Mouse (Mus musculus) c-Kit-positive CD71-negative TER-119-negative erythroid progenitor cells, embryonic 14.5 days (primary cell): ENCODE data around the gene Kdm2a.

Experiments used
- DNase-seq: peaks from one replicate; pipeline ENCODE4 v3.0.0-alpha.2; 2013; ENCODE audit warnings: low read depth

The Kdm2a gene

DNA sequence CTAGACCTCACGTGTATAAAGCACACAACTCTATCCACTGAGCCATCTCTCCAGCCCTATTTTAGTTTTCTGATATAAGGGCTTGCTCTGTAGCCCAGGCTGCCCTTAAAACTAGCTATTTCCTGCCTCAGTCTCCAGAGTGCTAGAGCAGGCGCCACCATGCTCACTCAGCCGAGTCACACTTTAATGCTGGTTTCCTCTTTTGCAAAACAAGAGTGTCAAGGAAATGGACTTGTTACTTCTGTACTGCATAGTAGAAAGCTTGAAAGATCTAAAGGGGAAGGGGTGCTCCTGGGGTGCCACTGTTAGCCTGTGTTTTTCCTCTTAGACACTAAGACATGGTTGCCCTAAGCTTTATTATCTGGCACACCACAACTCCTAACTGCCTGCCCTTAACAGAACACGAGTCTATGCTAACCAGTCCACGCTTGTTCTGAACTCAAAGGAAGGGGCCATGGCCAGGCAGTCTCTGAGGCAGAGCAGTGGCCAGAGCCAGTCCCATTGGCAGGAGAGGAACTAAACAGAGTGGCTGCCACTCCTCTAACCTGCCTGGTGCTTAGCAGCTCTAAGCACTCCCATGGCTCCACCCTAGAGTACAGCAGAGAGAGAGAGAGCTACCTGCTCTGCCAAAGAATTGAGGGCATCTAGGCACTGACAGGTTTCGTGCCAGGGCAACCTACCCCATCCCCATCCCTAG is 98.4 kb downstream of the Kdm2a start:
- DNase-seq = no peak

DNA sequence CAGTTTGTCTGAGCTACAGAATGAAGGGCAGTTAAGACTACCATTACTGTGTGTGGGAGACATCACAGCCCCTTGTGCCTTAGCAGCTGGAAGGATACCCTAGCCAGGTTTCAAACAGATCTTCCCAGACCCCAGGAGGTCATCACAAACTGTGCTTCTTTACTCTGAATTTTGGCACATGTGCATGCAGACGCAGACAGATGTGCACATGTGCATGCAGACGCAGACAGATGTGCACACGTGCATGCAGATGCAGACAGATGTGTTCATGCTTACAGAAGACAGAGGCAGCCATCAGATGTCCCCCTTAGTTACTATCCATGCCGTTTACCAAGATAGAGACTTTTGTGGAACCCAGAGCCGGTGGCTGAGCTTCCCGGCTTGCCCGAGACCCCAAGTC is 99.0 kb downstream of the Kdm2a start:
- no peak for DNase-seq

DNA sequence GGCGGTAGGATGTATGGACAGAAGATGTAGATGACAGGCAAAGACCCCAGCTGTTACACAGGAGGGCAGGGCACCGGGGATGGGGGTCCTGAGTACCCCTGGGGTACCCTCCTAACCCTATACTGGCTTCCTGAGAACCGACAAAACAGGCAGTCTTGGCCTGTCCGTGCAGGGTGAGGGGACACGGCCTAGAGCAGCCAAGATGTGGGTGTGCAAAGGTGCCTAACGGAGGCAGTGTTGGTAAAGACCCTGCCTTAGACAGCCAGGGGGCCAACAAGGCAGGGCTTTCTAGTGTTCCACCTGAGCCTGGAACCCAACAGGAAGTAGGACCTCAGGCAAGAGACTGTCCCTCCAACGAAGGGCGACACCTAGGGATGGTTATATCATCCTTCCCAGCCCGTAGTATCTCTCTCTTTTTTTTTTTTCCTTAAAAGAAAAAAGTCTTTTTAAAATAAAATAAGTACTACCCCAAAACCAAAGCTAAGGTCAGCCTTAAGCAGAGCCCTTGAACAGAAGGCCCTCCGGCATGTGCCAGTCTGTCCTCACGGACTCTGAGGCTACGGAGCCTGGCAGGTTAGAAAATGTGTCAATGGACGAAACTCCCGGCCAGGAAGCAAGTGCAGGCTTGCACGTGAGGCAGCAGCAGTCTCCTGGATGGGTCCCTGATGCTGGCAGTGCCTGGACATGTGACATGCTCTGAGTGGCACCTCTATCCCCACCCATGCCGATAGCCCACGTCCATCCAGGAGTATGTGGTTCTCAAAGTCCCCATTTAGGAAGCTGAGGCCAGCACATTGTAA is 99.6 kb downstream of the Kdm2a start:
- no peak for DNase-seq

DNA sequence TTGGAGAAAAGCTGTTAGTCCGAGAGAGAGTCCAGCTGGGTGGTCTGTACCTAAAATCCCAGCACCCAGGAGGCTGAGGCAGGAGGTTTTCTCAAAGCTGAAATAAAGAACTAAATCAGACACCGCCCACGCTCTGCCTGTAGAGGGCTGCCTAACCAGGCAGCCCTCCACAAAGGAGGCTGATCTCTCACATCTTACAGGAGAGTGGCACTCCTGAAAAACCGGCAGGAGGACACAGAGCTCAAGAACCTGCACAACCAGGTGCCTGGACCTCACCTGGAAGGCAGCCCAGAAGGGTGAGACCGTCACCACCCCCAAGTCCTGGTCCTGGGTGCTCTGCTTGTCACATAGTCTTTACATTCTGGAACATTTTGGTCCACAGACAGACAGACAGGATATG is 100.2 kb downstream of the Kdm2a start:
- no peak for DNase-seq

DNA sequence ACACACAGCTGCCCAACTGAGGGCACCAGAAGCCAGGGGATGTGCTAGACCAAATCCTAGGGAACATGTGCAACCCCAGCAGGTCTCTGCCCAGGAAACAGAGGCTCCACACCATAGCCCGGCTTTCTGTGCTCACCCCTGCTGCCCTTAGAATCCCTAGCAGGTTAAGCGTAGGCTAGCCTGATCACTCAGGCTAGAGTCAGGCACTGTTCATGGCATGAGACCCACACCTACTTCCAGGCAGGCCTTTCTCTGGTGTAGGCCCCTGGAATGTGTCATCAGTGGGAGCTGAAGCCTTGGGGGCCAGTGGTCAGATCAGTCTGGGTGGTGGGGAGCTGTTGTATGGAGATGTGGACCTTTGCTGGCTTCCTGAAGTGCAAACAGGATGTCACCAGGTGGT is 101.5 kb downstream of the Kdm2a start:
- no peak for DNase-seq

DNA sequence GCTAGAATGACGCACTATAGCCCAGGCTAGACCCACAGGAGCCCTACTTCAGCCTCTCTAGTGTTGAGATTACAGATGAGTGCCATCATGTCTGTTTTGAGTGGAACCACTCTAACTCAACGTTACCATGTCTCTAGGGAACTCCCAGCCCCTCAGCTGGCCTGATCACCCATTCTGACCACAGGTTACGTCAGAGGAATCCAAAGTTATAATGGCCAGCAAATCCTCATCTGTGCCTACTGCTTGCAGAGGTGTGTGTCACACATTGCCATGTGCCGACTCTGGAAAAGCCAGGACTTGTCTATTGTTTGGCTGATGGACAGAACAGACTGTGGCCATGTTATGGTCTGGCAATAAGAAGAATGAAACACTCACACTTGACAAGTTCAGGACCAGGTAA is 102.7 kb downstream of the Kdm2a start:
- DNase-seq = no peak

DNA sequence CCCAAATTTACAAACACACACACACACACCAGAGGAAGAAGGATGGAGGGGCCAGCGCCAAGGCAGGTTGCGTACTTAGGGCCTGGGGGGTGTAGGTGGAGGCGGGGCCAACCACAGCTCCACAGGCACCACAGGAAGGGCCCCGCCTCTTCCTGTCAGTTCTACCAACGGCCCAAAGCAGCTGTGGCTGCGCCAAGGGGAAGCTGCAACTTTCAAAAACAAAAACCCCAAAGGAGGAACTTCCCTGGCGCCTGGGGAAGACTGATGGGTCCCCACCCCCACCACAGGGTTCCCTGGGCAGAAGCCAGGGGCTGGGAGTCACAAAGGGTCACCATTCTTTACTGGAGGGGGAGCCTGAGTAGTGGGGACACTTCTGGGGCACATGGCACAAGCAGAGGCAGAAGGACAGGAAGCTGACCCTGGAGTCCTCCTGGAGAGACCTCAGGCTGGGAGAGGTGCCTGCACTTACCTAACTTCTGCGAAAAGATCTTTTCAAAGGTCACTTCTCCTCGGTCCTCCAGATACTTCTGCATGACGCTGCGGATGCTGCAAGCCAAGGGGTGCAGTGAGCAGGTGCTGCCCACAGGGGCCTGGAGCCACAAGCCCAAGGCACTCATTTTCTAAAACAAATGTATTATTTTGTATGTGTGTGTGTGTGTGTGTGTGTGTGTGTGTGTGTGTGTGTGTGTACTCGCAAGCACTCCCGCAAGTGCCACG is 103.5 kb downstream of the Kdm2a start:
- DNase-seq = peak; percentile 74

DNA sequence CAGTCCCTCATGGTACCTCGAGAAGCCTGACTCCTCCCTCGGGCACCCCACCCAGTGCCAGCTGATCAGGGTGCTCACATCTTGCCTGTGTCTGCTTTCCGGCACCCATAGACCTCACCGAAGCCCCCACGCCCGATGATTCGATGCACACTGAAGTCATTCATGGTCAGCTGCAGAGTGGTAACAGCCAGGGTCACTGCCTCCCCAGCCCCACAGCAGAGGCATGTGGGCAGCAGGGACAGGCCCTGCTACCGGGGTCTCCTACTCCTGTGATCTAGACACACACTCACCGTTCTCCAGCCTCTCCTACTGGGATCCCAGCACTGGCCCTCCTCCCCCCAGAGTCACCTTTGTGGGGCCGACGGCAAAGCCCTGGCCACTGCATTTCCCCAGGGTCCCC is 106.9 kb downstream of the Kdm2a start:
- DNase-seq = no peak

DNA sequence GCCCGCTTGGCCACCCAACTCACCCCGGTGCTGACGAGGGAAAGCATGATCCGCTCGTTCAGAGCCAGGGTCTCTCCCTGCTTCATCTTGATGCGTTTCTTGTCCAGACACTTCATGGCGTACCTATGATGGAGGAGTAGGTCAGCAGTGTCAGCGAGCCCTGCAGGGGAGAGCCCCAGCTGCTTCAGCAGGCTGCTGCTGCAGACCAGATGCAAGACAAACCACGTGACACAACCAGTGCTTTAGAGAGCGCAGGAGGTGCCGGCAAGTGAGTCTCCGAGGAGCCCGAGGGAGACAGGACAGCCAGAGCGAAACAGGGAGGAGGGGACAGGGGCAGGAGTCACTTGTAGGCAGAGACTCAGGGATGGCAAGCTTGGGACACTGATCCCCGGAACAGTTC is 107.3 kb downstream of the Kdm2a start:
- no peak for DNase-seq

DNA sequence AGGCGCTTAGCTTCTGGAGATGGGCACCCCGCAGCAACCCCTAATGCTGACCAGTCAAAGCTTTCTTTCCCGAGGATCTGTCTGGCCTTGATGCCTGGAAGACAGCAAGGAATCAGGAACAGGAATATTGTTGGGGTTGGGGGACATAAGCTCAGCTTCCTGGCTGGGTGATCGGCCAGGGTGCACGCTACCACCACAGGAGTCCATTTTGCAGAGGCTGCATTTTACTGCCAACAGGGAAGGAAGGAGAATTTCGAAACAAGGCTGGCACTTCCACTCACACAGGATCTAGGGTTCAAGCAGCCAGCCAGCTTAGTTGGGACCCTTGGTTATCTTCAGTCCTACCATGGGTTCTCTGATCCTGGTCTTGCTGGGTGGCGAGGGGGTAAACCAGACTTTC is 114.4 kb downstream of the Kdm2a start:
- no peak for DNase-seq

DNA sequence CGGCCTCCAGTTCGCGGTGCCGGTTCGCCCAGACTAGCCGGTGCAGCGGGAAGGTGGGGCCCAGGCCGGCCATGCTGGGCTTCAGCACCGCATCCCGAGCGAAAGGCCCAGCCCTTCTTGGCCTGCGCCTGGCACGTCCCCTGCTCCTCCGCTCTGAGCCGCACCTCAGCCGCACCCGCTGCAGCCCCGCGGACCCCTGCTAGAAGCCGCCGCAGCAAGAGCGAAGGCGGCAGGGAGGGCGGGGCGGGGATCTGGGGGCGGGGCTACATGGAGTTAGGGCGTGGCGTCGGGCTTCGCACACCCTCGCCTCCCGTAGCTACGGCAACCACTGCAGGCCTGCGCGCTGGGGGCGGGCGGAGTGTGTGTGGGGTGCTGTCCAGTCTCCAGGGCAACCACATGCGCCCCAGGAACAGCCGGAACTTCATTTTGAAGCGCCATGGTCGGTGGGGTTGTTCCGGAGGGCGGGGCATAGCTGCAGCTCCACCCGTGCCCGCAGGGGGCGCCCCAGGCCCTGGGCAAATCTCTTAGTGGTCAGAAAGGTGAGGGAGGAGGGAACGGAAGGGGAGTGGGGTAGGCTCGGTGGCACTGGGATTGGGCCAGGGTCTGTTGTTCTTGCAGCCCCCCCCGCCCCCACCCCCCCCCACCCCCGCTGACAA is 115.1 kb downstream of the Kdm2a start, which contains the start of gene Ankrd13d:
TSS of gene Ankrd13d (minus strand) at position 240 of the 656 bp plus-strand sequence.
- peak; percentile 81 for DNase-seq

DNA sequence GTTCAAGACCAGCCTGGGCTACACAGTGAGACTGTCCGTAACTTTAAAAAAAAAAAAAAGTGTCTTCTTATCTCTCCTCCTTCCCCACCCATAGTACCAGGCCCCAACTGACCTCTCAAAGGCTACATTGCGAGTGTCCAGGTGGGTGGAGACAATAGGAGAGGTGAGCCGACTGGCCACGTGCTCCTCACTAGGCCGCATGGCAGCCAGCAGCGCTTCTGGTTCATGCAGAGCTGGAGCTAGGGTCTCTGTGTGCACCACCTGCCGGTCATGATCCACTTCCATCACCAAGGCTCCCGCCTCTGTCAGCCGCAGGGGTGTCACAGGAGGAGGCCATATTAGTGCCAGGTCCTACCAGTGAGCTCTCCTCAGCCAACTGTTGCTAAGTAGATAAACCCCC is 117.7 kb downstream of the Kdm2a start:
- no peak for DNase-seq

DNA sequence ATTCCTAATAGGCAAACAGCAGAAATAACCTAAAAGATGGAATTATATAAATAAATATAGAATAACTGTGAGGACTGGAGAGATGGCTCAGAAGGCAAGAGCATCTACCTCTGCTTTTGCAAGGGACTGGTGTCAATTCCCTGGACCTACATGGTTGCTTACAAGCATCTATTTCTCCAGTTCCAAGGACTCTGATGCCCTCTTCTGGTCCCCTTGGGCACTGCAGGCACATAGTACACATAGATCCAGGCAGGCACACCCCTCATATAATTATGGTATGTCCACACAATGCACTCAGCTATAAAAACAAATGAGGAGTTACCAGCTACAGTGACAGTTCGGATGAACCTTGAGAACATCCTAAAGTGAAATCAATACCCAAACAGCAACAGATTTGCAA is 118.6 kb downstream of the Kdm2a start:
- DNase-seq = no peak

DNA sequence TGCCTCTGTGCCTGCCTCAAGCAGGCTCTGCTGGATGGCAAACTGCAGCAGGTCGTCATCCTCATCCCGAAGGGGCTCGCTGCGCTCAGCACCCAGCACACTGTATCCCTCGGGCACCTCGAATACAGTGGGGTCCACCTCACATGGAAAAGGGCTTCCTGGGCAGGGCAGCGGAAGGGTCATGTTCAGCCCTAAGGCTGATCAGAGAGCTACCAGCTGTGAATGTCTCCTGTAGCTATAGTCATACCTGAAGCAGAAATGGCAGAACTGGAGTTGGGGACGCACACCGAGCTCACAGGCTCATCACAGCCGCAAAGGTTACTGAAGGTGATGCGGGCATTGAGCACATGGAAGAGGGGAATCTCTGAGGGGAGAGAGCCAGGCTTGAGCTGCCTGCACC is 127.1 kb downstream of the Kdm2a start:
- DNase-seq = no peak

DNA sequence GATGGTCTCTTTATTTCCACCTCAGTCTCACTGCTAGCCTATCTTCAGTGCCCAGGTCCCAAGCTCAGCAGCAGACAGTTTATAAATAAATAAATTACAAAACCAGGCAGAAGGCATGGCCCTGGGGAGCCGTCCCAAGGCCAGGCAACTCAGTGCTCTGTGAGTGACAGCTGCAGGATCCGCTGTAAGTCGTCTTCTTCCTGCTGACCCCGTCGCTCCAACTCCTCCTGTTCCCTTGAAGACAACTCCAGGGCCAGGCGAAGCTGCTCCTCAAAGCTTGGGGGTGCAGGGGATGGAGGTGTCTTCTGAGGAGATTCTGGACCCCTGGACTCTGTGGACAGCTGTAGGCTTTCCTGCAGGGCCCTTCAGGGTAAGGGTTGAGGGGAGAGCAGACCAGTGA is 127.9 kb downstream of the Kdm2a start:
- no peak for DNase-seq

DNA sequence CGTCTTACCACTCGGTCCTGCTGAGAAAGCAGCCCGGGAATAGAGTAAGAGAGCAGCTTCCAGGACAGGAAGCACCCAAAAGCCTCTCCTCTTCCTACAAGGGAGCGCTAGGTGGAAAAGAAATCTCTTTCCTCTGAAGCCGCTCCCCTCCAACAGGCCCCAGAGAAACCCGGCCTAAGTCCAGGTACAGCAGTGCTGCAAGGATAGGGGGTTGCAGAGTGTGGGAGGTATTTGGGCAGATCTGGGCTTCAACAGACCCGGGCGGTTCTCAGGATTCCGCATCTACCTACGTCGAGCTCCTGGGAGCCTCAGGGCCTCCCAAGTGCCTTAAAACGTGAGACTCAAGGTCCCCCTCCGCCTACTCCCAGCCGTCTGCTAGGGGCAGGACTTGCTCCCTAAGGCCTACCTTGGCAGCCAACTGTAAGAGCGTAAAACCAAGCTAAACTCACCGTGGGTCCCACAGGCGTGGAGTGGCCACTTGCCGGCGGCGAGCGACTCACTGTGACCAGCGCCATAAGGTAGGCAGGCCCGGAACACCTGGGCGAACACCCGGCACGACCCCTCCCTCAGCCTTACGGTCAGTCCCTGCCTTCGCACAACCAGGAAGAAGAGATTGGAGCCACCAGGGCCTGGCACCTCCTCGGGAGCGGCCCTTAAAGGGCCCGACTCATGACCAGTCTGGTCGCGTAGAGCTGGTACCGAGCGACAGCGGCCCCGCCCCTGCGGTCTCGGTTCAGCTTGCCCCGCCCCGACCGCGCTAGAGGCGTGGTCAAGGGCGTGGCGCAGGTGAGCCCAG is 129.3 kb downstream of the Kdm2a start, which contains the start of gene Ssh3:
TSS of gene Ssh3 (minus strand) at position 615 of the 796 bp plus-strand sequence.
- DNase-seq = no peak

DNA sequence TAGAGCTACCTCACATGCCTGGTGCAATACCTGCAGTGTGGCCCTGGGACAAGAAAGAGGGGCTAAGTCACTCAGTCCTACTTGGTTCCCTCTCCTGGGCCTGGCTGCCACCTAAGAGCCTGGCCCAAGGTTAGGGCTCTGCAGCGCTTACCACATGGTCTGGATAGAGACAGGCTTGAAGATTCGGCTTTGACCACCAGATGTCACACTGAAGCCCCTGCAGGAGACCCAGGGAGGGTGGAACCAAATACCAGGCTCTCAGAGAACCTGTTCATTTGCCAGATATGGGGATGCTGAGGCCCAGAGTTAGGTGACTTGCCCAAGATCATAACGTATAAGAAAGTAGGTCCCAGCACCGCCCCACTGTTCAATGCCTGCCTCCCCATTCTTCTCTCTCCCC is 132.1 kb downstream of the Kdm2a start:
- no peak for DNase-seq
